Mouse (Mus musculus) cerebellum, adult 9-11 months (tissue): Measurements from ENCODE around the gene Npas3.

Experiments used
- DNase-seq: peaks from one replicate; pipeline ENCODE4 v3.0.0; 2022

The Npas3 gene

DNA sequence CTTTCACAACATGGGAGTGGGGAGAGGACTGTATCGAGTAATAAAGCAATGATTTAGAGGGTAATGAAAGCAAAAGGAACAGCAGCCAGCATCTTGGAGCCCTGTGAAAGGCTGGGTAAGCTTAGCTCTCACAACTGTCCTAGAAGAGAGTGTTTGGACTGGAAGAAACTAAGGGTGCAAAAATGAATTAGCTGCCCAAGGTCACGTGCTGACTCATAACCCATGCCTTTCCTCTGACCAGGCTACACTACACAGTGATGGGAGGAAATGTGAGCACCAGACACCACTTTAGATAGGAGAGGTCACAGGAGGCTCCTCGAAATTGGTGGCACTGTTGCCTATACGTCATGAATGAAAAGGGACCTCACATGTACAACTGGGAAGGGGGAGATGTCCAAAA lies 757.1 kb downstream of the Npas3 start:
- no peak for DNase-seq

DNA sequence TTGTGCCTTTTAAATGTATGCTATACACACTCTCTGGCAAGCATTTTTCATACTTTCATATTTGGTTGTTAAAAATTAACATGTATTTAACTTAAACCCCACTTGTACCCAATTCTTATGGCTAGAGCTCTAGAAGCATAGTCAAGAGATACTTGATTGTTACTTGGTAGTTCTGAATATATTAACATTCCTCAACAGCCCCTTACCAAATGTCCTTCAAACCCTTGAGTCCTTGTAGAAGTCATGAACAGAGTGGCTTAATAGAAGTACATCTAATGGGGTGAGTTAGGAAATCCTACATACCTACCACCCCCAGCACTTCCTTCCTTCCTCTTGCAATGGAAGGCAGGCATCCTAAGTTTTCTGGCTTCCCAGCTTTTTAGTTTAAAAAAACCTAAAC lies 766.8 kb downstream of the Npas3 start:
- no peak for DNase-seq

DNA sequence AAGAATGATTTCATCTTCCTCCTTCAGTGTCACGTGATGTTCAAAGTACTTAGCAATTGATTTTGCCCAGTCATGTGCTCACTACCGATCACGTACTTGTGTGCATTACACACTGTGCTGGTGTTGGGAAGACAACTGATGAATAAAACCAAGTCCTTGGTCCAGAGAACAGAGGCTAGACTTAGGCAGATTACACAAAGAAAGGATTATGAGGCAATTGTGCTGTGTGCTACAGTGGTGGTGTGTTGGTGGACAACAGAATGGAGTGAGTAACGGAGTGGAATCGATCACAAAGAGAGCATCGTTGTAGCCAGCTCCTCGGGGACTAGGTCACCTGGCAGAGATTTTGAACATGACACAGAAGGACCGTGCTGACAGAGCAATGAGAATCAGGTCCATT lies 769.5 kb downstream of the Npas3 start:
- DNase-seq = no peak

DNA sequence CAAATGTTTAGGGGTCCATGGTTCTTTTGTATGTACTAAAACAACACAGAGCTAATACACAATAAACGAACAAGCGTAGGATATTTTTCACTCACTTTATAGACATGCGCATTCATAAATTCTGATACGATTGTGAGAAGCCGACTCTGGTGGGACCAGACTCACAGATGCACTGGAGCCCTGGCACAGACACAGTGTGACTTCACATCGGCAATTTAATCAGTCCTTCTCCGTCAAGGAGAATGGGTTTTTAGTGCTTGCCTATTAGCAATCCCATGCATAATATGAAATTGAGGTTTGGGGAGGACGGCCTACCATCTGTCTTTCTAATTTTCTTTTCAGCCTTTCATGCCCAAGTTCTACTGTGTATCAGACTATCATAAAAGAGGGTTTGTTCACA lies 771.5 kb downstream of the Npas3 start:
- no peak for DNase-seq

DNA sequence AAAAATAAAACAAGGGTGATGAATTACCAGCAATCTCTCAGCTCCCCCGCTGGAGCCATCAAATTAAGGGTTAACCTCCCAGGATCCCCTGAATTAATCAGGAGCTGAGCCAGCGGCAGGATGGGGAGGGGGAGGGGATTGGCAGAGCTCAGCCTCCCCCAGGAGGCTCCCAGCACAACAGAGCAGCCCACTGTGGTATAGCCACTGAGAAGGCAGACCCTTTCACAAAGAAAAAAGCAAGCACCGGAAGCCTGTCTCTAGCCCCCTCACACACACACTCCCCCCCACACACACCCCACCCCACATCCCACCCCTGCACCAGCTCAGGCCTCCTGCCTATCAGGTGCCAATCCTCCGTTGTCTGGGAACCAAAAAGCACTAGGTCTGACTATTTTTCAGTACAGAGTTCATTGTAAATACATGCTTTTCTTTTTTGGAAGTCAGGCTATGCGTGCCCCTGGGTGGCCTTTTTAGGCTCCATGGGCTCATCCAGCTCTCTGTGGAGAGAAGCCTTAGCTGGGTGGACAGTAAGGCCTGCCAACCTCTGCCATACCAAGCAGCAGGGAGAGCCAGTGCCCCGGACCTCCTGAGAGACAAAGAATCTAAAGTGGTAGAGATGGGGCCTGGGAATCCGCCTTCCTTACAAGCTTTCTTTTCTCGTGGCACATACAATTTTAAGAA lies 786.3 kb downstream of the Npas3 start:
- DNase-seq = no peak

DNA sequence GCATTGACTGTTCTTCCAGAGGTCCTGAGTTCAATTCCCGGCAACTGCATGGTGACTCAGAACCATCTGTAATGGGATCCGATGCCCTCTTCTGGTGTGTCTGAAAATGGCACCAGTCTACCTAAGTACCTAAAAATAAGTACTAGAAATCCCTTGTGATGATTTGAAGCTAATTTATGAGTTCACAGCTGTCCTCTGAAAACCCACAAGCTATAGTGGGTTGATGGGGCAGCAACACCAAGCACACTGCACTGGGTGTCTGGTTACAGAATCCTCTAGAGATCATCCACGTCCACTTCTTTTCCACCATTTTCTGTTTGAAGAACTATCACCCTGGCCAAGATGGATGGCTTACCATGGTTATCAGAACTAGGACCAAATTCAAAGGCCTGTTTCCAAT lies 789.1 kb downstream of the Npas3 start:
- no peak for DNase-seq

DNA sequence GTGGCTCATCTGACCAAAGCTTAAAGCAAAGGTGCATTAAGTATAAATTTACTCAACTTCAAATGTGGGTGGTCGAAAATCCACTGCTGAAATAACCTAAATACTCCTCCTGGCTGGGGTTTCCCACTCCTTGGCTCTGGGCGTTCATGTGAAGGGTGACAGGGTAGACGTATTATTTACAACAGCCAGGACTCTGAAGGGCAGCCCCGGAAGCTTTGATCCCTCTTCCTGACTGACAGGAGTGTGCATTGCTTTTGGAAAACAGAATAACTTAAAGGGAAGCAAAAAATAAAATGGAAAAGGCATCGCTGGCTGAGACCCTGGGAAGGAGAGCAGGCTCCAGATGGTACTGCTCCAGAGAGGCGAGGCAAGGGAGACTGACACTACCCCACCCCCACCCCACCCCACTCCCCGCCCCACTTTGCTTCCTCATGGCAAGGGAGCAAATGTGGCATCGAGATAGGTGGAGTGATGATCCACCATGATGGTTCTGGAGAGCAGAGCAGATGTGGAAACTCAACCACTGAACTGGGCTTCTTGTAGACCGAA lies 794.6 kb downstream of the Npas3 start:
- no peak for DNase-seq

DNA sequence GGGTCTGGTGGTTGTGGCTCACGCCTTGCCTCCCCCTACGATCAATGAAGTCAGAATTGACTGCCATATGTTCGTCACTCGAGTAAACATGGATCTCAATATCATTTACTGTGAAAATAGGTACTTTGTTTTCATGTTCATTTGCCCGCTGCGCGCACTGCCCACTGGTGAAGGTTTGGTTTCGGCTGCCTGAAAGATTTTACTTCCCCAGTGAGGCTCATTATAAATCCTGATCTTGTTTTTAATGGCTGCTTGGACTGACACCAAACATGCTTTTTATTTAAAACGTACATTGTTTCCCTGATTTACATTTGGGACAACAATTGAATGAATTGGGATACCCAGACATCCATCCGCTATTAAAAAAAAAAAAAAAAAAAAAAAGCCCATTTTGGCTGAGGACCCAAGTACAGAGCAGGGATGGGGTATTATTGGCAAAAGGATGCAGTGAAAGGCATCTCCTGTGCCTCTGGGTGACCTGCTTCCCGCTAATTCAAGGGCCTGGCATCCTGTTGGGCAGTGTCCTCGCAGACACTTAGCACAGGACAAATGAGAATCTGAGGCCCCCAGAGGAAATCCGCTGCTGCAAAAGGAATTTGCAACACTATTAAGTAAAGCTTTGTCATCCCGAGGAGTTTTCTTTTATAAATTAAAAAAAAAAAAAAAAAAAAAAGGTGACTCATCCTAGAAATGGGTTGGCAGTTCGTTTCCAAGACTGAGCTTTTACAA lies 796.3 kb downstream of the Npas3 start:
- no peak for DNase-seq

DNA sequence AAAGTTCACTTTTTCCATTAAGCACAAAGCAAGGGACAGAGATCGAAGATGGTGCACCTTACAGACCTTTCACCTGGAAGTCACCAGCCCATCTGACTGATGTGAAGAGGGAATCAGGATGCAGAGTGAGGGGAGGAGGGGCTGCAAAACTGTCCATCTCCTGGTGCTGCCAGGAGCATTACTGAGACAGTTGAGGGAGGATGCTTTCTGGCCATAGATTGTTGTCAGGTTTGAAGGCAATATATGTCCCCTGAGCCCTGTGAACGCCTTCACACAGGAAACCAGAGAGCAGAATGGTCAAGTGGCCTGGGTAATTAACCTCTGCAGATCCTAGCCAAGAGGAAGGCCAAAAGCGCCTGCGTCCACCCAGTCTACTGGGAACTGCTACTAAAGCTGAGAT lies 796.9 kb downstream of the Npas3 start:
- no peak for DNase-seq

DNA sequence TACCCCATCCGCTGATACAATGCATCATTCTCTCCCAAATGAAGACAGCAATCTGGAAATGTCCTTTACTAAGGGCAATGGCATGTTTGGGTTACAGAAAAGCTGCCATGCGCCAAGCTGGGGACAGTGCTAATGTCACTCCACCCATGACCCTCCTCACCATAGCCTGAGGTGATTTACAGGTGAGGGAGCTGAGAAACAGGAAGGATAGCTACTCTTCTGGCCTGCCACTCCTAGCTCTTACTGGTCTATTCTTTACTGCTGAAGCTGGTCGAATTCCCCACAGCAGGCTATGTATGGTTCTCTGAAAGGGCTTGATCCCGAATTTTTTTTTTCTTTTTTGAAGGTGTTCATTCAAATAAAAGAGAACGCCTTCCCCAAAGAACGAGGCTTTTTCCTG lies 798.3 kb downstream of the Npas3 start:
- DNase-seq = no peak

DNA sequence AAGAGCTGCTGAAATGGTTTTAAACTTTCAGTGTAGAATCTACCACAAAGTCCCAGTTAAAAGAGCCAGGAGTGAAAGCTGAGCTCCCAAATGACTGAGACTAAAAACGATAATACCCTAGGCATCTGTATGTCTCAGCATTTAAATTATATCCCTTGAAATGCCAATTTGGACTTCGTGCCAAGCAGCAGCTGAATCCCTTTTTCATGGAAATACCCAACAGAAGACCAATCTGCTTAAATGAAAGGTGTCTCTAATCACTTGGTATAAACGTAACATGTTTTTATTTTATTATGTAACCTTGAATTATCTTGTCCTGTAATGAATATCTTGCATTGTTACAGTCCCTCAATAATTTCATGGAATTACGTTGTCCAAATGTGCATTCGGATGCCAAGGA lies 799.6 kb downstream of the Npas3 start:
- DNase-seq = no peak

DNA sequence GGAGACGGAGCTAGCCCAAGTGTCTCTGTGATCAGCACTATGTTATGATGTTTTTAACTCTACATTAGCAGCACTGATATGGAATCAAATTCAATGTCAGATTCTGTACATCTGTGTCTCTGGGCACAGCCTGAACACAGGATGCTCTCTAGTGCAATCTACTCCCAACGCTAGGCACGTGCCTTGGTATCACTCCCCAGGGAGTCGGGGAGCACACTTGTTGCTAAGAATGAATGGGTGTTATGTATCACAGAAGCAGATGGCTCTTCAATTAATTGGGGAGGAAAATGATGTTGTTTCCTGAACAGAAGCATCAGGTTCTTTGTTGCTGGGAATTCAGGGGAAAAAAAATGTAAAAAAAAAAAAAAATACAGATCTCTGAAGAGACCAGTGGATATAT lies 801.4 kb downstream of the Npas3 start:
- no peak for DNase-seq

DNA sequence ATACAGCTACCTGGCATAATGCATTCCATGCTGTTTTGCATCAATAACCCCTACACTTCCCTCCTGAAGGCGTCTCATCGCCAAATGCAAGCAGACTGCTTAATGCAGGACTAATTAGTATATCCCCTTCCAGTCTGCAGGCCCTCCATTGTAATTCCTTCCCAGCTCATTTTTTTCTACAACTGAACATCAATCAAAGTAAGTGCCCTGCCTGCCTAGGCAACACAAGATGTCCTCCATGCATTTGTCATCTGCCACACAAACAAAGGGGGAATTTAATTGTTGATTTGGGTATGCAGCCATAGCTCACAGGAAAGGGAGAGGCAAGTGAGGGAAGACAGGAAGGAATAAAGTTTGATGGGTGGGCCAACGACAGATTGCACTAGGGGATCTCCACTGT lies 804.5 kb downstream of the Npas3 start:
- DNase-seq = no peak

DNA sequence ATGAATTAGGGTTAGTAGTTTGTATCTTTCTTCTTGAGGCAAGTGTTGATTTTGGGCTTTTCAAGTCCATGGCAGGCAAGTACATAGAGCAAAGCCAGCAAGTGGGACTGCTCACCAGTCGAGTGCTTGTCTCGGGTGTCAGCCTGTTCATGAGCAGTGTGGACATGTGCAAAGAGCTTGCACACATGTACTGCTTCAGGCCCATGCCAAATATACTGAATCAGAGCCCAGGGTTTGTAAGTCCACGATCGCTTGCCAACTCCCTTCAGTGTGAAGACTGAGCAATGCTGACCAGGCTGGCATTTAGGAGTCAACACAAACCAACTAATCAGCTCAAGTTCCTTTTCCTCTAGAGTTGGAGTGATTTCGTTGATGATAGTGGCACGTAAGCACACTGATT lies 805.1 kb downstream of the Npas3 start:
- no peak for DNase-seq

DNA sequence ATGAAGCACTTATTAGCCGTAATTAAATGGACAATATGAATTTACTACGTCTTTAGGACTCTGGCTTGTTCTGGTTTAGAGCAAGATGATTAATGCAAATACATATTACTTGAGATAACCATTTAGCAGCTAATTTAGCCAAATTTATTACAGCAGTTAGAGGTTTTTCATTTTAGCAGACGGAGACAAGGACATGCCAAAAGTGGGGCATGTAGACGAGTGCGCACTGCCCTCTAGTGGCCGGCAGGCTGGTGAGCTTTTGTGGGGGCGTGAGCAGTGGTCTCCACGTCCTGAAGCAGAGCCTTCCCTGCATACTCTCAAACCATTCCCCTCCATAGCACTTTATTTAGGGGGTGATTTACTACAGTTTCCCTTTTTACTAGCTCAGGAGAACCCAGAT lies 812.3 kb downstream of the Npas3 start:
- no peak for DNase-seq

DNA sequence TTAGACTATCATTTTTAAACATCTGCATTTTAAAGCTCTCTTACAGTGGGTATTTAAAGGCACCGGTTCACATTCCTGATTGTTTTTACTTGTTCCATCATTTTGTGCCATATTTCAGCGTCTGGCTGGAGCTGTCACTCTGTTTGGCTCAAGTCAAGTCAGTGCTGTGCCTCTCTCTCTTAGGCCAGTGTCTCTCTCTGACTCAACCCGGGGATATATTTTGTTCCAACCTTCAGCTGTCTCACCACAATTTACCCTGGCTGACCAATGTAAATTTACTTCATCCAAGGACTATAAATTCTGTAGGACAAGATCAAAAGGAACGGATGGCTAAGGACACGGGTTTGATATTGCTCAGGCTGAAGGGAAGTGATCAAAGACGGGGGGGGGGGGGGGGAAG lies 812.7 kb downstream of the Npas3 start:
- DNase-seq = no peak

DNA sequence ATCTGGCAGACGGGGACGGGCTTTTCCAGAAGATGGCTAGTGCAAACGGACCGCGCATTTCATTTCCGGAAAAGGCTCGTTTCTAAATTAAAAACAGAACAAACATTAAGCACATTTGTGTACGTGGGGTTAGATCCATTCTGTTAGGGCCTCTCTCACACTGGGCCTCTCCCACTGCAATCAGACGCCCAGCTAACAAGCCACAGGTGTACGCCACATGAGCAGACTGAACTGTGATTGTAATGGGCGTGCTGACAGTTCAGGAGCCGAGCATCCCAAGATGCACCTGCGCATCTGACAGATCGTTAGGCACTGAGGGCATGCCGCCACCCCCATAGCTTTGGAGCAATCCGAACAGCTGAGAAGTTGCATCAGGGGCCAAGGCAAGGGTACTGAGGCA lies 816.5 kb downstream of the Npas3 start:
- no peak for DNase-seq

DNA sequence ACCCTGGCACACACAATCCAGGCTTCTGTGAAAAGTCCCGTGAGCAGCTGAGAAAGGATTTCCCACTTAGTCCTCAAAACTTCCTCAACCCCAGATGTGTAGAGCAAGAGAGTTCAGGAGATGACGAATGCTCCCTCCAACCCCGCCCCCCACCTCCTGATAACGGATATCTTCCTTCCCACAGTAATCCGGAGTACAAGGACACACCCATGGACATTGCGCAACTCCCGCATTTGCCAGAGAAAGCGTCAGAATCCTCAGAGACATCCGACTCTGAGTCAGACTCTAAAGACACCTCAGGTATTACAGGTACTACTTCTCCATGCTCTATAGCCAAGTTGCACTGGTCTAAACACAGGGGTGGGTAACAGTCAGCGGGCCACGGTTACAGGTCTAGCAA lies 817.1 kb downstream of the Npas3 start:
- DNase-seq = no peak

DNA sequence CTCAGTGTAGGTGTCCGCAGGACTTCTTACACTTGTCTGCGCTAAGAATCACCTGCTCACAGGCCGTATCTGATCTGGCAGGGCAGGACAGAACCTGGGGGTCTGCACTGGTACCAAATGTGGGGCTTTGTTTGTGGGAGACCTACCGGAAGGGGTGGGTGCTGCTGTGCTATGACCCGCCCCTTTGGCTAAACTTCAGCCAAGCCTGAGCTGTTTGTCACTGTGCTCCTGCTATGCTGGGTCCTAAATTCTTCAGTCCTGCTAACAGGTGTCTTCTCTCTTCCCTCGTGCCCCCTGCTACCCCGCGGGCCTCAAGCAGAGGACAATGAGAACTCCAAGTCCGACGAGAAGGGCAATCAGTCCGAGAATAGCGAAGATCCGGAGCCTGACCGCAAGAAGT lies 818.9 kb downstream of the Npas3 start:
- no peak for DNase-seq

DNA sequence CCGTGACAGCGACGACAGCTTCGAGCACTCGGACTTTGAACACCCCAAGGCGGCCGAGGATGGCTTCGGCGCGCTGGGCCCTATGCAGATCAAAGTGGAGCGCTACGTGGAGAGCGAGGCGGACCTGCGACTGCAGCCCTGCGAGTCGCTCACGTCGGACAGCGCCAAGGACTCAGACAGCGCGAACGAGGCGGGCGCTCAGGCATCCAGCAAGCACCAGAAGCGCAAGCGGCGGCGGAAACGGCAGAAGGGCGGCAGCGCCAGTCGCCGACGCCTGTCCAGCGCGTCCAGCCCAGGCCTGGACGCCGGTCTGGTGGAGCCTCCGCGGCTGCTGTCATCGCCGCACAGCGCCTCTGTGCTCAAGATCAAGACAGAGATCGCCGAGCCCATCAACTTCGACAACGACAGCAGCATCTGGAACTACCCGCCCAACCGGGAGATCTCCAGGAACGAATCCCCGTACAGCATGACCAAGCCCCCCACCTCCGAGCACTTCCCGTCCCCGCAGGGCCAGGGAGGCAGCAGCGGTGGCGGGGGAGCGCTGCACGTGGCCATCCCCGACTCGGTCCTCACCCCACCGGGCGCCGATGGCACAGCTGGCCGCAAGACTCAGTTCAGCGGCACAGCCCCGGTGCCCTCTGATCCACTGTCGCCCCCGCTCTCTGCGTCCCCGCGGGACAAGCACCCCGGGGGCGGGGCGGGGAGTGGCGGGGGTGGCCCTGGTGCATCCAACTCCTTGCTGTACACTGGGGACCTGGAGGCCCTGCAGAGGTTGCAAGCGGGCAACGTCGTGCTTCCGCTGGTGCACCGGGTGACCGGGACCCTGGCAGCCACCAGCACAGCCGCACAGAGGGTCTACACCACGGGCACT lies 819.6 kb downstream of the Npas3 start:
- DNase-seq = no peak

DNA sequence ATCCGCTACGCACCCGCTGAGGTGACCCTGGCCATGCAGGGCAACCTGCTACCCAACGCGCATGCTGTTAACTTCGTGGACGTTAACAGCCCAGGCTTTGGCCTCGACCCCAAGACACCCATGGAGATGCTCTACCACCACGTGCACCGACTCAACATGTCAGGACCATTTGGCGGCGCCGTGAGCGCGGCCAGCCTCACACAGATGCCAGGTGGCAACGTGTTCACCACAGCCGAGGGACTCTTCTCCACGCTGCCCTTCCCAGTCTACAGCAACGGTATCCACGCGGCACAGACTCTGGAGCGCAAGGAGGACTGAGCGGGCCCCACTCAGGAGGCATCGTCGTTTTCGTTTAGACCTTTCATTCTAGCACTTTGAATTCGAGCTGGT lies 820.3 kb downstream of the Npas3 start:
- DNase-seq = no peak

DNA sequence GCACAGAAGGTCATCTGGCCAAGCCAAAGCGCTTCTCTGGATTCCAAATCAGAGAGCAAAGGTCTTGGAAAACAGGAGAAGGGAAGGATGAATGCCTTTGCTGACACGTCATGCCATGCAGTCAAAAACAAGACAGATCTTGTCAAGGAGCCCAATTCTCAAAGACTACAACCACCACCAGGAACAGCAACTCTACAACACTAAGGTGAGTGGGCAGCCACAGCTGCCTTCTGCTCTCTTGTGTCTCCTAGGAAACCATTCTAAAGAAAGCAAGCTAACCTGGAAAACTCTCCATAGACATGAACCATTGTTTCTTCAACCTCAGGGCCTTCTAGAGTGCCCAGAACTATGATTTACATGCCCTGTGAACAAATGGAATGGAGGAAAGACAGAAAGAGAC lies 825.5 kb downstream of the Npas3 start:
- no peak for DNase-seq

DNA sequence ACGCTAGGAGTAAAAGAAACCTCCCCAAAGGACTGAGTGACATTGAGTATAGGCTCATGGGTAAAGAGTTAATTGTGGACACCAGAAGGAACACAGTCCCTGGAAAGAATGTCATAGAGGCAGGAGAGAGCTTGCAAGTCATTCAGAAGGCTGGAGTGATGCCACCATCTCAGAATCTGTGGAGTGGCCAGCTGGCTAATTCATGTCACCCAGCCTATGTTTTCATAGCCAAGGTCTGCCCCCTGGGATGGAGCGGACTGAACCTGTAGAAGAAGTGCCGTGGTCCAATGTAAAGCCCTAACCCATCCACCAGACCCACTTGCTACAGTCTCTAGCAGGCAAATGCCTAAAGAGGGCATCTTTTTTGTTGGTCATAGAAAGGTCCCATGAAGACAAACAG lies 832.5 kb downstream of the Npas3 start:
- DNase-seq = no peak

DNA sequence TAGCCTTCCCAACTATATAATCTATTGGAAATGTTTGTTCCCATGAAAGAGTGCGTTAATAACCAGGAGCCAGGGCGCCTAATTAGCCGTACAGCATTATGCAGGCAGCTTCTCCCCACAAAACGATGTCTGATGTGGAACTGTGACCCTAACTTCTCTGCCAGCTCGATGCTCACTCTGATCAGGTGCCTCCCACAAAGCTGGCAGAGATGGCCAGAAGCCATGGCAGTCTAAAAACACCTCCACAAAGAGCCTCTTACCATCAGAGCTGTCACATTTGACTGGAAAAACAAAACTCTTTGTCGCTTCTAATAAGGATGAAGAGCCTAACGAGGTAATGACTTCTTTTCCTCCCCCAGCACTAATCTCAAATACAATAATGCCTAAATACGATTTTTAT lies 845.3 kb downstream of the Npas3 start:
- no peak for DNase-seq
